Mouse (Mus musculus): ENCODE data around the gene Surf4. TPM values are rescaled to one million over a fixed set of nuclear protein-coding genes. Genes with fewer than 3 reads are reported as not detected.
A peak's percentile ranks its signal among the peaks of the same experiment; 100 is the strongest.

Gene Surf4
- polyA plus RNA-seq, 1 experiment = 132 TPM

DNA sequence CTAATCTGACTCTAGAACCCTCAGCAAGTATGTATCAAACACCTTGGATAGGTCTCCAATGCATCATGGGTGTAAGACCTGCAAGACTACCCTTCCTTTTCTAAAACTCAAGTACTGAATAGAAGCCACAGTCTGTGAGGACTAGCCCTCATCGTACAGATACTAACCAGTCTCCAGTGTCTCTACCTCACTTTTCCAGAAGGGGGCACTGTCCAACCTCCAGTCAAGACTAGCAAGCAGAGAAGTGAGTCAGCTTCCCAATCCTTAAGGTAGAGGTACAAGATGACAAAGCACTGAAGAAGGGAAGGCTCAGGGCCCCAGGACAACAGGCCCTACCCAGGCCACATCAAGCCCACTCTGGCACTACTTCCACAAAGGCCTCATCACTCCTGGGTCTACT, 3.3 kb downstream of the Surf4 start:
- DNase-seq (ENCODE audit: low spot score) = no peak

DNA sequence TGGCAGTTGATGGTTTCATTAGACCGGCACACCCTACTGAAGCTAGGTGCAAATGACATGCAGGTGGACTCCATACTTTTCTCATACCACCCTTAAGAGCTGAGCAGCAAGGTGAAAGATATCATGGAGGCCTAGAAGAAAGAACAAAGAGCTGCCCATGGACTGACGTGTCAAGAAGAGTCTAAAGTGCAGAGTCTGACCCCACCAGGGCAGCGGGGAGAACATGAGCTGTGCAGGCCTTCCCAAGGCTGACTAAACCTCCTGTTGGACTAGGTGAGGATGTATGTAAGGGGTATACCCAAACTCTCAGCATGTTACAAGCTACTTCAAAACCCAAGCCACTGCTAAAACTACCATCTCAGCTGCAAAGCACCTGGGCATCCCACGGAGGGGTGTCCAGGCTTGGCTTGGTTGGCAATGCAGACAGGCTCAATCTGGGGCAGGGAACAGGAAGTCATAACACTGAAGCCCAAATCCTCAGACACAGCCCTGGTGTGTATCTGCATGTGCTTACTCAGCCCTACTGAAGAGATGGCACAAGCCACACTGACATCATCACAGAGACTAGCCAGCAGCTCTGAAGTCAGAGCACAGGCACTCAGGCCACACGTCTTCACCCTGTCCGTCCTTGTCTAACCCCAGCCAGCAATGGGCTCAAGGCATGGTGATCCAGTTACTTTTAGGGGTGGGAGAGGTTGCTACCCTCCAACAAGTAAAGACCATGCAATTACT, 5.8 kb downstream of the Surf4 start:
- DNase-seq (ENCODE audit: low spot score) = no peak

DNA sequence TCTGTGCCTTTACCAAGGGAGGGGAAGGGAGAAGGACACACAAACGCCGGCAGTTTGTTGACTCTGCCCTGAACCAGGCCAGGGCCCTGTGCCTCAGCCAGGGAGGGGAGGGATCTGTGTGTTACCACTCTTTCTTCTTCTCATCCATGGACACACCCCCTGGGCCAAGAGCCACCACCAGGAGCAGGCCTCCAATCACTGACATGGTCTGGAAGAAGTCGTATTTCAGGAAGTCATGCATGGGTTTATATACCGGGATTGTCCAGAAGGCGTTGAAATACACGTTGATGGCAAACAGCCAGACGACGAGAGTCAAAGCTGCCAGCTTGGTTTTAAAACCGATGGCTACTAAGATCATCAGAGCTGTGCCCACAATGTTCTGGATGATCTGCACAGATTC, 11.9 kb downstream of the Surf4 start:
- DNase-seq (ENCODE audit: low spot score) = no peak

DNA sequence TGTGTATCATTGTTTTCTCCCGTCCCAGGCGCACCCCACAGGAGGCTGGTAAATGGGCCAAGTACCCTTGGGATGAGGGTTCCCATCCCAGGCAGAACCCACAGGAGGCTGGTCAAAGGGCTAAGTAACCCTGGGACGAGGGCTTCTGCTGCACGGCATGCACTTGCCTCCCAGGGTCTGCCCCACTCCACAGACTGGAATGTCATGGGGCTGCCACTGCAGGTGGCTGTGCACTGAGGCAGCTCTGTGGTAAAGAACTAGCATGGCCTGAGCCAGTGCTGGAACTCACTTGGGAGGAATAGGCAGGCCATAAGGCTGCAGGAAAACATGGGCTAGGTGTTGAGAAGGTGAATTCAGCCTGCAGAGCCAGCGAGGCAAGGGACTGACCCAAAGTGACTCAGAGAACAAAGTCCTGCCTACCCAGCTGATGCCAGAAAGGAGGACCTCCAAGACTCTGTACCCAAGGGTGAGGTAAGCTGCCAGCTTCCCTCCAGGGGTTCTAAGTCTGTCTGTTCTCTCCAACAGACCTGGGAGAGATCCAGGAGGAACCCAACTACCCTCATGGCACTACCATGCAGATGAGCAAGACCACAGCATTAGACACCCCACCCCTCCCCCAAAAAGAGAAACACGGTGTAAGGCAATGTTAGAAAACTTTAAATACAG, 13.4 kb downstream of the Surf4 start:
- no peak for DNase-seq (ENCODE audit: low spot score)

DNA sequence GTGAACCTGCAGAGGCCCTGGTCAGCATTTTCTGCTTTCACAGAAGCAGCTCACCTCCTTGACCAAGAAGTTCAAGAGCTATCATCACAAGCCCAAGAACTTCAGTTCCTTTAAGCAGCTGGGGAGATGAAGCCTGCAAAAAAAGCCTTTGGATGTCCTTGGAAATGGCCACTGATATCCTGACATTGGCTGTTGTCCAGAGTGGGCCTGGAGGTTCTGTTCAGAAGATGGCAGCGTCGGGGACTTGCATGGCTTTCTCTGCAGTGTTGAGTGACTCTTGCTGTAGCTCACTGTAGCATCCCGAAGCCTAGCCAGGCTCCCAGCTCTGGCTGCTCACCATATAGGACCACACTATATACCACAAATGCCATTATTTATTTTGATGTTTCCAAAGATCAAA, 14.0 kb downstream of the Surf4 start:
- DNase-seq (ENCODE audit: low spot score) = no peak

DNA sequence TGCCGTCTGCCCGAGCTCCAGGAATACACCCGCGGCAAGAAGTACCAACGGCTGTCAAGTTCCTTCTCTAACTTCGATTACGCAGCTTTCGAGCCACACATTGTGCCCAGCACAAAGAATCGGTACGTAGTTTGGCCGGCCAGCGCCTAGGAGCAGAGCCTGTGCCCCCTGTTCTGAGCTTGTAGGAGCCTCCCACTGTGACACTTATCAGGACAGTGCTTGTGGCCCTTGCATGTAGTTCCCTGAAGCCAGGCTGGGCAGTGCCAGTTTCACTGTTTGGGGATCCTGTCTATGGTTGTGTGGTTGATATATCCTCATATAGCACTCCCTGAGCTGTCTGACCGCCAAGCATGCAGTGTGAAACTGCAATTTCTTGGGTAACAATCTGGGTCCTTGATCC, 17.0 kb downstream of the Surf4 start:
- no peak for DNase-seq (ENCODE audit: low spot score)

DNA sequence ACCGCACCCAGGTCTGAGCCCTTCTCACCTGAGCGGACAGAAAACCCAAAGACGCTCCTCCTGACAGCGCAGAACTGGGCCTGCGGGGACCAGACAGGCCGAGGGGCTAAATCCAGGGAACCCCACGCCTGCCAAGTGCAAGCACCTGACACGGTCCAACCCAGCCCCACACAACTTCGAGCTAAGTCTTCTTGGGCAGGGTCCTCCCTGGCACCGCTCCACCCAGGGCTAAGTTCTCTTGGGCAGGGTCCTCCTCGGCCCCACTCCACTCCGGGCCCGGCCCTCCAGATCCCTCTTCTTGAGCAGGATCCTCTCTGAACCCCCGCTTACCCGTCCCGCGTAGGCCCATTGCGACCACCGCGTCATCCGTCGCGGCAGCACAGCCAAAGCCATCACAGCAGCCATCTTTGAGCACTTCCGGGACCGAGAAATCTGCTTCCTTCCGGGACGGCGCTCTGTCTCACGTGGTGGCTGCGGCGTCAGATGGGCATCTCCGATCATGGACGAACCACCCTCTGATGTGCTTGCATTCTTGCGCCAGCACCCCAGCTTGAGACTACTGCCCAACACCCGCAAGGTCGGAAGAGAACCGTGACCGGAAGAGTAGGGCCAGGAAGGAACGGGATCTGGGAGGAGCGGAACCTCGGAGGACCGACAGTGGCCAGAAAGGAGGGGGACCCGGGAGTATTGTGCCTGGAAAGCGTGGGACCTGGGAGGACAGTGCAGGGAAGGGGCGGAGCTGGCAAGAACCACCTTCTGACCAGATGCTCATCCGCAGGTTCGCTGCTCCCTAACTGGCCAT, 17.6 kb downstream of the Surf4 start, which contains the start of the genes Surf2 and Surf1:
Gene Surf2 (plus strand): TSS at position 441 of the 802 bp plus-strand sequence.
Gene Surf1 (minus strand): TSS at position 604 of the 802 bp plus-strand sequence.
- DNase-seq (ENCODE audit: low spot score) = peak; percentile 62

DNA sequence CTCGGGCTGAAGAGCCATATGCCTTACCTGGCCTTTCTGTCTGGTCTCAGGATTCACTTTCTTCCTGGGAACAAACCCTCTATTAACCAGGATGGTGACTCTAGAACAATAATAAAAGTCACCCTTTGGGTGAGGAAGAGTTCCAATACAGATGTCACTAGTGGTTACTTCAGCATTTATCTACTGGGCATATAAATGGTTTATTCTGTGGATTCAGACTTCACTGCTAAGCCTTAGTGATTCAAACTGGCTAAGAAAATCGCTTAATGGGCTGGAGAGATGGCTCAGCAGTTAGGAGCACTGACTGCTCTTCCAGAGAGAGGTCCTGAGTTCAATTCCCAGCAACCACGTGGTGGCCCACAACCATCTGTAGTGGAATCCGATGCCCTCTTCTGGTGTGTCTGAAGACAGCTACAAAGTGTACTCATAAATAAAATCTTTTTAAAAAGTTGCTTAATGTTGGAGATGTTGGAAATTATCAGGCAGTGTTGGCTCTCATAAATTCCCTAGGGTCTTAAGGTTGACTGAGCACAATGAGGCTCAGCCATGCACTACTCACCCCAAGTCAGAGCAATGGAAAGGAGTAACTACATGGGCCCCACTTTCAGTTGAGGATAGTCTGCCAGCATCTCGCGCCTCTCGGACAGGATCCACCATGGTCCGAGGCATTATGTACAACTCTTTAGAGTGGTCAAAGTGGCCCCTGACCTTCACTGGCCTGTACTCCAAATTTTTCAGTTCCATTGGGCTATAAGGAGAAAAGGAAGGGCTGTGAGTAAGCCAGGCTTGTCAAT, 19.4 kb downstream of the Surf4 start:
- DNase-seq (ENCODE audit: low spot score) = no peak

DNA sequence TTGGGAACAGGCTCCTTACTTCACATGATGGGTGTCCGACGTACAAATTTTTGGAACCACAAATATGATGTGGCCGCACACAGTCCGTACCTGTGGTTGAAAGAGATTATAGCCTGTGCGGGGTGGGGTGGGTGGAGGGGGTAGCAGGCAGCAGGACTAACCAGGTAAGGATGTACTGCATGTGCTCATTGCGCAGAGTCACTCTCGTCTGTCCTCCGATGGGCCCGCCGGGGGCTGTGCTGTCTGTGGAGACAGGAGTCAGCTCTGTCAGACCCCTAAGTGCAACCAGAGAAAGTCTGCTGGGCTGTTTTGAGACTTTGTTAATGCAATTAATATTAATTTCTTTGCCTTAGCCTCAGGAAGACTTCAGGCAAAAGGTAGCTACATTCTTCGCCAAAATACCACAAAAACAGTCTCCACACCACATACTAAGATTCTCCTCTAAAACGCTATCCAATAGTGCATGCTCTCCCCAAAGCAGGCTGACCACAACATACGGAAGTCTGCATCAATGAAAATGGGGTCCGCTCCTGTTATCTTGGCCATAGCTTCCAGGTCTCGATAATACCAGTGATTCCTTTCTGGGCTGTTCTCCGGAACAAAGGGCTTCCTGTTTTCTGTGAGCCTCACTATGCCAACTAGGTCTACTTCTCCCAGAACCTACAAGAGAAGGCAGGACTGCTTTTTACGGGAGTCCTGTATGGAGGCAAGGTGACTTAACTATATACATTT, 20.1 kb downstream of the Surf4 start:
- no peak for DNase-seq (ENCODE audit: low spot score)

DNA sequence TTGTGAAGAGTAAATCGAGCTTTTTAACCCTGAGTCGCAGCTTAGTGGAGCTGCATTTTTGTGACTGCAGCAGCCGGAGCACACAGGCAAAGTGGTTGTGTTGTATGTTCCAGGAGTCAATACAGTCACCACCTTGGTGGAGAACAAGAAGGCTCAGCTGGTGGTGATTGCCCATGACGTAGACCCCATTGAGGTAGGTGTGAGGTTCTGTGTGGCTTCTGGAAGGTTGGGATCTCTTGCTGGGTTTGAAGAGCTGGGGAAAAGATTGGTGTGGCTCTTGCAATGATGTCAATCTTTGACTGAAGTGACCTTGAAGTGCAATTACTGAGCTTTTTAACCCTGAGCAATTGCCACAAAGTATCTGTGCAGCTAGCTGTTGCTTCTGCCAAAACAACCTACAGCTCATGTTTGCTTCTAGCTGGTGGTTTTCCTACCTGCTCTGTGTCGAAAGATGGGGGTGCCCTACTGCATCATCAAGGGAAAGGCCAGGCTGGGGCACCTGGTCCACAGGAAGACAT, 21.4 kb downstream of the Surf4 start:
- DNase-seq (ENCODE audit: low spot score) = no peak

DNA sequence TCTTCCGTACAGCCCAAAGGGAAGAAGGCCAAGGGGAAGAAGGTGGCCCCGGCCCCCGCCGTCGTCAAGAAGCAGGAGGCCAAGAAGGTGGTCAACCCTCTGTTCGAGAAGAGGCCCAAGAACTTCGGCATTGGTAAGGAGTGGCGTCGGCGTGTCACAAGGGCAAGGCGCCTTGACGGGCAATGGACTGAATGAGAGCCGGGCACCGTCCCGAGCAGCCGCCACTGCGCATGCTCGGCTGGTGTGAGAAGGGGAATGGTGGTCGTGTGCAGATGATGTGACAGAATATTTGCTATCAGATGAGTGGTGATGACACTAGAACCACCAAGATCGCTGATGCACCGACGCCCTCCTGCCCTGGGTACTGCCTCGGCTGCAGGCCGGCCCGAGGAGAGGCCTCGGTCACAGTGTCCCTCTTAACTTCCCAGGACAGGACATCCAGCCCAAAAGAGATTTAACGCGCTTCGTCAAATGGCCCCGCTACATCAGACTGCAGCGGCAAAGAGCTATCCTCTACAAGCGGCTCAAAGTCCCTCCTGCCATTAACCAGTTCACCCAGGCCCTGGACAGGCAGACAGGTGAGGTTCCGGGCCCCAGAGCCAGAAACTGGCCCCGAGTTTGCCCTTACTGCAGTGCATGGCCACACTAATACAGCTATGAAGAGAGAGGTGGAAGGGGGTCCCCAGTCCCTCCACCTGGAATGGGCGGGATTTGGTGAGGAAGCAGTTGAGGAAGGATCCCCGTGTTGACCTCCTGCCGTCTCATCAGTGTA, 22.5 kb downstream of the Surf4 start:
- no peak for DNase-seq (ENCODE audit: low spot score)

DNA sequence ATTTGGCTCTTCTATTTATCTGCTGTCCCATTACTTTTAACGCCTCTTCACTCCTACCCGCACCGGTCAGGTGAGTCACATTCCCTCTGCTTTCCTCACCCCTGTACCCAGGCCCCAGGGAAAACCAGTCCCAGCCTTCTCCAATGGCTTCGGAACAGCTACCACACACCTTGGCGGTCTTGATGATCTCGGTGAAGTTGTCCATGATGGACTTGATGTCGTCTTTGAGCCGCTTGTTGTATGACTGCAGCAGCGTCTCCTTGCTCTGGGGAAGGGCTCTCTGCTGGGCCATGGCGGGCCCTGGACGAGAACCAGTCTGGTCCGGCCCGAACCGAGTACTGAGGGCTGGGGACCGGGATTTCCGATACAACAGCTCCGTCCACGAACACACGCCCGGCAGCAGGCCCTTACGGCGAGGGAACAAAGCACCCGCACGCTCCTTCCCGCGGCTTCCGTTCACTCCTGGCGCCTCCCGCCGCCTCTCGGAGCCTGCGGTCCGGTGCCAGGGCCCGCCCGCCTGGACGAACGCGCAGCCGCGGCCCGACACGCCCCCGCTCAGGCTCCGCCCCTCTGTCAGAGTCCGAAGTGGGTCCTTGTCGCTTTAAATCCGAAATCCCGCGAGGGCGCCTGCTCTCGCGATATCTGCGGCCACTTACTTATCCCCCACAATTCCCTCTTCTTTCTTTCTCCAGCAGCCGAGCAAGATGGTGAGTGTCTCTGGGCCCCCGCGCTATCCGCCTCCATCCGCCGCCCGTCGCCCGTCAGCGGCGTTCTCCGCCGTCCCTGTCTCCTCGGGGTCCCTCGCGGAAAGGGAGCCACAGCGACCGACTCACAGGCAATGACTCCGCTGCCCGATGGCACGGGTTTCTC, 23.4 kb downstream of the Surf4 start, which contains the start of the genes Med22 and Rpl7a:
Gene Med22 (minus strand): TSS at position 554 of the 870 bp plus-strand sequence.
Gene Rpl7a (plus strand): TSS at position 641 of the 870 bp plus-strand sequence.
- DNase-seq (ENCODE audit: low spot score) = peak; percentile 99

DNA sequence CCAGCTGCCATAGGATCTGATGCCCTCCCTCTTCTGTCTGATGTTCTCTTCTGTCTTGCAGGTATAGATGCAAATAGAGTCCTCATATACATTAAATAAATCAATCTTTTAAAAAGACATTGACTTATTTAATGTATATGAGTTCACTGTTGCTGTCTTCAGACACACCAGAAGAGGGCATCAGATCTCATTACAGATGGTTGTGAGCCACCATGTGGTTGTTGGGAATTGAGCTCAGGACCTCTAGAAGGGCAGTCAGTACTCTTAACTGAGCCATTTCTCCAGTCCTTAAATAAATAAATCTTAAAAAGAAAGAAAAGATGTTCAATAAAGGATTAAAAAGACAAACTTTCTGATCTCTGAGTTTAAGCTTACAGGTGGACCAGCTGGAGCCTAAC, 24.3 kb downstream of the Surf4 start:
- DNase-seq (ENCODE audit: low spot score) = no peak

DNA sequence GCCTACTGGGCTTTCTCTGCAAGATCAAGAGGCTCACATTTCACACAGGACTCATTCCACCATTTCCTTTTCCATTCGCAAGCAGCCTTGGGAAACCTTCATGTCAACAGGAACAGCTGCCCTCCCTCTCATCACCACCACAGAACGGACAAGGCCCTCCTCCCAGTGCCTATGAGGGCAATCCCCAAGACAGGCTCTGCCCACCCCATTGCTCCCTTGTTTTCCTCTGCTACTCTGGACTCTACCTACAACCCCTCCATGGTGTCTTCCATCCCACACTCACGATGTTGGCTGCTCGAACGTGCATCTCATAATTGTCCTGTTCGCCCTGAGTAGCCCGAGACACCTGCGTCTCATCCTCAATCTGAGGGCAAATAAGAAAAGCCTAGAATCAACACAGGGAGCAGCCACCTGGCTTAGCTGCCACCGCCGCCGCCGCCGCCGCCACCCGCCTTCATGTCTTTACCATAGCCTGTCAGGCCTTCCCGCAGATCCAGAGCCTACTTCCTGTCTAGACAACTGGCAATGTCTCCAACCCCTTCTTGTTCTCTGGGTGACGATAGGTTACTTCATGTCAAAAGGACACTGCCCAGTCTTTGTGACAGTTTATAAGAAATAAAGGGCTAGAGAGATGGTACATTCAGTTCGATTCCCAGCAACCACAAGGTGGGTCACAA, 24.9 kb downstream of the Surf4 start:
- DNase-seq (ENCODE audit: low spot score) = peak; percentile 18

DNA sequence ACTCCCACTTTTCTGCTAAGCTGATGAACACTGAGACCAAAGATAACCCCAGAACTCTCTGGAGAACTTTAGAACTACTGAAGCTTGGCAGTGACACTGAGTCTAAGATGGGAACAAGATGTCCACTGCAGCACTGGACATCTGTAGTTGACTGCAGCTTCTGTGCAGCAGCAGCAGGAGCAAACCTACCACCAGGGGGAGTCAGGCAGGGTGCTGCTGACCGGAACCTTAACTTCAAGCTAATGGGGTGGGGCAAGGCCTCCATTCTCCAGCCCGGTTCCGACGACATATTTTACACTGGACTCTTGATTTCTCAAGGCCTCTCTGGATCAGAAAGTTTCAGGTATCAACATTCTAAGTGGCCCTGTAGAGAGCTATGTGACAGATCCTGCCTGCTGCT, 26.6 kb downstream of the Surf4 start:
- peak; percentile 21 for DNase-seq (ENCODE audit: low spot score)

DNA sequence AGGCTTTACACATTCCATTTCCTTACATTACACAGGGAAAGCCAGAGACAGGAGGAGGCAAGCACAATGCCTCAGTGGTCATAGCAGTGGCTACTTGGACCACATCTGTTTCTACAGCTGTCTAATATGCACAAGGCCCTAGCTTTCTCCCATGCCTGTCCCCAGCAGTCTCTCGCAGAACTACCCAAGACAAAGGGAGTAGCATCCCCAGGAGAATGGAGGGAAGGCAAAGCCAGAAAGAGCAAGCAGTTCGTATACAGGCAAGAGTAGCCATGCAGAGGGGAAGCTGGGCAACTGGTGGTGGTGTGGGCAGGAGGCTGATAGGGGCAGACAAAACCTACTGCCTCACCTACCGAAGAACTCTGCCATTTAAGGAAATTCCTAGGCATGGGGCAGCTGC, 27.3 kb downstream of the Surf4 start:
- DNase-seq (ENCODE audit: low spot score) = no peak

DNA sequence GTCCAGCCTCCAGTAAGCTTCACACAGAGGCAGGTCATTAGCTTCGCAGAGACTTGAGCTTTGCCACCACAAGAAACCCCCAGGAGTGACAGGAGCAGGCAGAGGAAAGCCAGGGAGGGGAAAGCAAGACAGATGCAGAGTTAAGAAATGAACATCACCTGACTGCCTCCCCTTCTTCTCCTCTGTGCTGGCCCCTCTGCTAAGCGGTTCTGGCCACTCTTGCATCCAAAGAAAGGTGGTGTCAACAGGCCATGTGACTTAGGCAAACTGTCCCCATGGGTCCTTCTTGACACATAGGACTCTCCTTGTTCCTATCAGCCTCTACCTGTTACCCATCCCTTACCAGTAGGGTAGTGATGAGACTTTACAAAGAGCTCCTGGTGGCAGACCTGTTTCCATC, 27.8 kb downstream of the Surf4 start:
- no peak for DNase-seq (ENCODE audit: low spot score)

DNA sequence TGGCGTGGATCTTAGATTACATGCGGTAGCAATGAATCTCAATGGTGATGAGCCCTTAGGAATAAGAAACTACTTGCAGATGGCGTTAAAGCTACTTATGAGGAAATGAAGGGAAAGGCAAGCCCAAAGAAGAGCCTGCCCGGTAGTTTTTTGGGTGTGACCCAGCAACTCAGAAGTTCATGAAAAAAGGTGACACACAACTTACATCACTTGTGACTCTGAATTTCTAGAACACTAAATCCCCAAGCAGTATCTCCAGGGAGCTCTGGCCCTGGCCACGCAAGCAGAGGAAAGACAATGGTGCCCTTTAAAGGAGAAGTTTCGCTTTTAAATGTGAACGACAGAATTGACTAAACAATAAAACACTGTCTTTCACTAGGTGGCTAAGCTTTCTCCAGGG, 30.4 kb downstream of the Surf4 start:
- no peak for DNase-seq (ENCODE audit: low spot score)

Data from urinary bladder, adult 2 months (tissue).